Mouse (Mus musculus): ENCODE data around the gene 9130409I23Rik. TPM values are rescaled to one million over a fixed set of nuclear protein-coding genes. Genes with fewer than 3 reads are reported as not detected.

Gene 9130409I23Rik
- polyA plus RNA-seq, 1 experiment from 2014 or later: not detected

- Histone ChIP-seq H3K9me3 (no peaks in the 10 kb centered on the region), H3K4me3 (no peak overlapping the region), H3K27me3 (replicated peaks) (no peaks in the 10 kb centered on the region), H3K4me2 (replicated peaks) (no peak overlapping the region), H3K9ac (no peak overlapping the region), H3K4me1 (no peaks in the 10 kb centered on the region), H3K27ac (no peak overlapping the region), H3K36me3 (no peaks in the 10 kb centered on the region)
- no peak for ATAC-seq (ENCODE audit: low FRiP score, low read depth)
- WGBS: 15% methylated on average over 4 of the region's 4 CpGs
Measured at GRCm38 (mm10) chr1:181039652-181040051, 11.4 kb upstream of the 9130409I23Rik start.

- no peak overlapping the region for H3K27ac ChIP-seq
- no peak overlapping the region for H3K9ac ChIP-seq
- H3K27me3 ChIP-seq (replicated peaks): no peaks in the 10 kb centered on the region
- H3K4me1 ChIP-seq: no peaks in the 10 kb centered on the region
- WGBS: 72% methylated on average over 1 of the region's 1 CpGs
- H3K4me3 ChIP-seq: no peak overlapping the region
- no peak overlapping the region for H3K4me2 ChIP-seq (replicated peaks)
- ATAC-seq (ENCODE audit: low FRiP score, low read depth): no peak
- no peaks in the 10 kb centered on the region for H3K36me3 ChIP-seq
- H3K9me3 ChIP-seq: no peaks in the 10 kb centered on the region
Measured at GRCm38 (mm10) chr1:181047520-181047919, 3.5 kb upstream of the 9130409I23Rik start.

GRCm38 (mm10) chr1:181049328-181049842 is 1.7 kb upstream of the 9130409I23Rik start:
- H3K9ac ChIP-seq: no peak overlapping the region
- H3K4me3 ChIP-seq: no peak overlapping the region
- H3K27me3 ChIP-seq (replicated peaks): no peaks in the 10 kb centered on the region
- no peak overlapping the region for H3K27ac ChIP-seq
- H3K9me3 ChIP-seq: no peaks in the 10 kb centered on the region
- H3K4me1 ChIP-seq: no peaks in the 10 kb centered on the region
- no peak for ATAC-seq (ENCODE audit: low FRiP score, low read depth)
- no peak overlapping the region for H3K4me2 ChIP-seq (replicated peaks)
- no peaks in the 10 kb centered on the region for H3K36me3 ChIP-seq

GRCm38 (mm10) chr1:181052898-181053297 is 1.9 kb downstream of the 9130409I23Rik start:
- Histone ChIP-seq H3K4me2 (replicated peaks) (no peak overlapping the region), H3K4me3 (no peak overlapping the region), H3K9me3 (no peaks in the 10 kb centered on the region), H3K4me1 (no peaks in the 10 kb centered on the region), H3K27ac (no peak overlapping the region), H3K9ac (no peak overlapping the region), H3K27me3 (replicated peaks) (no peaks in the 10 kb centered on the region), H3K36me3 (no peaks in the 10 kb centered on the region)
- ATAC-seq (ENCODE audit: low FRiP score, low read depth): no peak
- WGBS: 88% methylated on average over 4 of the region's 4 CpGs

GRCm38 (mm10) chr1:181061784-181062485 is 10.9 kb downstream of the 9130409I23Rik start:
- Histone ChIP-seq H3K9ac (no peak overlapping the region), H3K4me3 (no peak overlapping the region), H3K4me1 (no peaks in the 10 kb centered on the region), H3K27ac (no peak overlapping the region), H3K4me2 (replicated peaks) (no peak overlapping the region), H3K27me3 (replicated peaks) (no peaks in the 10 kb centered on the region), H3K9me3 (no peaks in the 10 kb centered on the region), H3K36me3 (no peaks in the 10 kb centered on the region)
- no peak for ATAC-seq (ENCODE audit: low FRiP score, low read depth)
- 71% methylated on average over 3 of the region's 3 CpGs for WGBS

- Histone ChIP-seq H3K4me2 (replicated peaks) (no peak overlapping the region), H3K4me1 (no peaks in the 10 kb centered on the region), H3K9ac (no peak overlapping the region), H3K27me3 (replicated peaks) (no peaks in the 10 kb centered on the region), H3K9me3 (no peaks in the 10 kb centered on the region), H3K27ac (no peak overlapping the region), H3K36me3 (no peaks in the 10 kb centered on the region), H3K4me3 (no peak overlapping the region)
- no peak for ATAC-seq (ENCODE audit: low FRiP score, low read depth)
- 79% methylated on average over 2 of the region's 2 CpGs for WGBS
Measured at GRCm38 (mm10) chr1:181063991-181064390, 13.0 kb downstream of the 9130409I23Rik start.

GRCm38 (mm10) chr1:181064648-181065047 is 13.6 kb downstream of the 9130409I23Rik start:
- Histone ChIP-seq H3K9ac (no peak overlapping the region), H3K27ac (no peak overlapping the region), H3K4me2 (replicated peaks) (no peak overlapping the region), H3K9me3 (no peaks in the 10 kb centered on the region), H3K36me3 (no peaks in the 10 kb centered on the region), H3K27me3 (replicated peaks) (no peaks in the 10 kb centered on the region), H3K4me3 (no peak overlapping the region), H3K4me1 (no peaks in the 10 kb centered on the region)
- WGBS: 80% methylated on average over 6 of the region's 6 CpGs
- no peak for ATAC-seq (ENCODE audit: low FRiP score, low read depth)

GRCm38 (mm10) chr1:181068344-181068743 is 17.3 kb downstream of the 9130409I23Rik start:
- no peak overlapping the region for H3K27ac ChIP-seq
- no peaks in the 10 kb centered on the region for H3K27me3 ChIP-seq (replicated peaks)
- no peak overlapping the region for H3K4me3 ChIP-seq
- no peak overlapping the region for H3K4me2 ChIP-seq (replicated peaks)
- no peak for ATAC-seq (ENCODE audit: low FRiP score, low read depth)
- H3K36me3 ChIP-seq: no peaks in the 10 kb centered on the region
- no peak overlapping the region for H3K9ac ChIP-seq
- no peaks in the 10 kb centered on the region for H3K4me1 ChIP-seq
- 80% methylated on average over 1 of the region's 1 CpGs for WGBS
- H3K9me3 ChIP-seq: no peaks in the 10 kb centered on the region

- no peak for ATAC-seq (ENCODE audit: low FRiP score, low read depth)
- WGBS: 73% methylated on average over 11 of the region's 11 CpGs
- no peaks in the 10 kb centered on the region for H3K27me3 ChIP-seq (replicated peaks)
- no peak overlapping the region for H3K4me3 ChIP-seq
- no peak overlapping the region for H3K27ac ChIP-seq
- no peaks in the 10 kb centered on the region for H3K9me3 ChIP-seq
- no peak overlapping the region for H3K9ac ChIP-seq
- no peaks in the 10 kb centered on the region for H3K36me3 ChIP-seq
- no peak overlapping the region for H3K4me2 ChIP-seq (replicated peaks)
- no peaks in the 10 kb centered on the region for H3K4me1 ChIP-seq
Measured at GRCm38 (mm10) chr1:181069671-181070070, 18.6 kb downstream of the 9130409I23Rik start.

GRCm38 (mm10) chr1:181073075-181073474 is 22.0 kb downstream of the 9130409I23Rik start:
- Histone ChIP-seq H3K27ac (no peak overlapping the region), H3K9me3 (no peaks in the 10 kb centered on the region), H3K4me3 (no peak overlapping the region), H3K4me2 (replicated peaks) (no peak overlapping the region), H3K4me1 (no peaks in the 10 kb centered on the region), H3K27me3 (replicated peaks) (no peaks in the 10 kb centered on the region), H3K9ac (no peak overlapping the region), H3K36me3 (no peaks in the 10 kb centered on the region)
- 44% methylated on average over 5 of the region's 5 CpGs for WGBS
- ATAC-seq (ENCODE audit: low FRiP score, low read depth): no peak

GRCm38 (mm10) chr1:181084021-181084420 is 33.0 kb downstream of the 9130409I23Rik start:
- H3K27me3 ChIP-seq (replicated peaks): no peaks in the 10 kb centered on the region
- no peak for ATAC-seq (ENCODE audit: low FRiP score, low read depth)
- H3K4me3 ChIP-seq: no peak overlapping the region
- H3K27ac ChIP-seq: no peak overlapping the region
- no peaks in the 10 kb centered on the region for H3K36me3 ChIP-seq
- no peaks in the 10 kb centered on the region for H3K4me1 ChIP-seq
- H3K9ac ChIP-seq: no peak overlapping the region
- WGBS: 41% methylated on average over 2 of the region's 2 CpGs
- no peak overlapping the region for H3K4me2 ChIP-seq (replicated peaks)
- H3K9me3 ChIP-seq: no peaks in the 10 kb centered on the region

- H3K27me3 ChIP-seq (replicated peaks): no peaks in the 10 kb centered on the region
- no peak overlapping the region for H3K4me3 ChIP-seq
- H3K4me2 ChIP-seq (replicated peaks): no peak overlapping the region
- WGBS: 81% methylated on average over 12 of the region's 12 CpGs
- no peaks in the 10 kb centered on the region for H3K9me3 ChIP-seq
- no peak overlapping the region for H3K27ac ChIP-seq
- no peak for ATAC-seq (ENCODE audit: low FRiP score, low read depth)
- H3K9ac ChIP-seq: no peak overlapping the region
- H3K4me1 ChIP-seq: no peaks in the 10 kb centered on the region
- peaks cover 42% of the 10 kb centered on the region for H3K36me3 ChIP-seq
Measured at GRCm38 (mm10) chr1:181090048-181090447, 39.0 kb downstream of the 9130409I23Rik start.

Data from neural tube, embryonic 12.5 days (tissue).